Mouse (Mus musculus) embryo, embryonic 11 days (tissue): ENCODE data around the gene Slc9a9.
A peak's percentile ranks its signal among the peaks of the same experiment; 100 is the strongest.

Source experiments
- DNase-seq: peaks from one replicate; pipeline ENCODE4 v3.0.0-alpha.2; 2015

Gene Slc9a9

DNA sequence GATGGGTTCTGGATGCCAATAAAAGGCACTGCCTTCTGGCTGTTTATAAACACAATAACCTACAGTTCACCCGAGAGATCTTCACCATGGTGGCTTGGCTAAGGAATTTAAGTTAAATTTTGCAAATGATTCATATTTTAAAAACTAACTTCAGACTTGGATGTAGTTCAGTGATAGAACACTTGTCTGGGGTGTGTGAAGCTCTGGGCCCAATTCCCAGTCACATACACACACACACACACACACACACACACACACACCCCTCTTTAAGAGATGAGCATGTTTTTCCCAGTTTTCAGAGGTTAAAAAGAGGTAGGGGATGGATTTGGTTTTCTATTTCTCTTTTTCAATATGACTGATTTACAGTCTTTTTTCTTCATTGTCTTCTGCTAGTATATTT is 15.9 kb downstream of the Slc9a9 start:
- DNase-seq, result no peak

DNA sequence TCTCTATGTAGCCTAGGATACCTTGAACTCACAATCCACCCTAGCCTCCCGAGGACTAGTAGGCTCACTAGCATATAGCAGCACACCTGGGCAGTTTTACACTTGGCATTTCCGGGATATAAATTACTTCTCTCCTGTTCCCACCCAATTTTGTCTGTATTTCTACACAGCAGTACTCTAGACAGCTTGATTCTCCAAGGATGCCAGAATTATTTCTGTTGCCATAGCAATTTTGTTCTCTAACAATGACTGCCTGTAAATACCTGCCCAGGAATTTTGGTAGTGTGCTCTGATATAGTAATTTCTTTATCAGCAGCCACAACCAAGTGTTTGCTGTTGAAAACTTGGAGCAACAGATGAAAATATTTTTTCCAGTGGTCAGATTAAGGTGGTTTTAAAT is 16.7 kb downstream of the Slc9a9 start:
- no peak for DNase-seq

DNA sequence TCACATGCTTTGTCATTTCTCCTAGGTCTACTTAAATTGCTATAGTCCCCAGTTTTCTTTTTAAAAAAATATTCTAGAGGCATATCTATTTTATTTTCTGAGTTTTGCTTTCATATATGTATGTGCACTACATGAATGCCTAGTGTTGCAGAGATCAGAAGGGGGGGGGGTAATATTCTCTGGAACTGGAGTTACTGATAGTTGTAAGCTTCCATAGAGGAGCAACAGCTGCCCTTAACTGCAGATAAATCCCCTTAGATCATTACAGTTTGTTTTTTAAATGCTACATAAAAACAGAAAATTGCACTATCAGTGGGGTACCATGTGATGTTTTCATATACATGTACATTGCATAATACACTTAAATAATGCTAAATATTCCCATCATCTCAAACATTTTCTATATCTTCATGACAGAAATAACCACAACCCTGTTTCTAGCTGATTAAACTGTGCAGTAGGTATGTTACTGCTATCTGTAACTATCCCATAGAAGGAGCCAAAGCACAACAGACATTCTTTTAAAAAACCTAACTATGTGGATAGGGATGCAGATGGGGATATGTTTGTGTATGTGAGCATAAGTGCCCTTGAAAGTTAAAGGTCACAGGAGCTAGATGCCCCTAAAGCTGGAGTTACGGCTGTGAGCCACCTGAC is 17.6 kb downstream of the Slc9a9 start:
- no peak for DNase-seq

DNA sequence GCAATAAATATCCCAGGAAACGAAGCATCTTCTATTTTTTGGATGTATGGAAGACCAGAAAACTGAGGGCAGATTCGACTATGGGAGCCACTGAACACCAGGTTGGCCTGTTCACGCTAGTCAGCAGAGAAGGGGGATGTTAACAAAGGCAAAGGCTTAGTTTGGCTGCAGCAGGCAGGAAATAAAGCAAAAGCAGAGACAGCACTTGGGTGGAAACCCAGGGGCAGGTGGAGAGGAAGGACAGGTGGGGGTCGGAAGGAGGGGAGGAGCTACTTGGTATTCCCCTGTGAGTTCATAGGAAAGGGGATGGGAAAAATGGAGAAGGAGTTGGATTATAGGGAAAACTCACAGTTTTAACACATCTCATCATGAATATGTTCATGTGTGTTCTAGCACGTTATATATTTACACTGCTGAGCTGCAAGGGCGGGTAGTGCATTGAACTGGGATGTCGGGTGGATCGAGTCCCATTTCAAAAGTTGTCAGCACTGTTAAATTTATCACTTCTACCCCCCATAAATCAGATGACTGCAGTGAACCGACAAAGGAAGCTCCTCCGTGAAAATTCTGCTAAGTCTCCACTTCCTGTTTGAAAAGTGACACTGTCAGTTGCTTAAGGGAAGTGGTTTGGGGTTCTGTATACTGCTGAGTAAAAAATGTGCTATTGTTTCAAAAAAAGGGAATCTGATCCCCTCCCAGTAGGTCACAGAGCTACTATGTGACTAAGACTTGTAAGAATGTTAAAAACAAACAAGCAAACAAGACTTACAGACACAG is 21.8 kb downstream of the Slc9a9 start:
- DNase-seq, result peak; percentile 24

DNA sequence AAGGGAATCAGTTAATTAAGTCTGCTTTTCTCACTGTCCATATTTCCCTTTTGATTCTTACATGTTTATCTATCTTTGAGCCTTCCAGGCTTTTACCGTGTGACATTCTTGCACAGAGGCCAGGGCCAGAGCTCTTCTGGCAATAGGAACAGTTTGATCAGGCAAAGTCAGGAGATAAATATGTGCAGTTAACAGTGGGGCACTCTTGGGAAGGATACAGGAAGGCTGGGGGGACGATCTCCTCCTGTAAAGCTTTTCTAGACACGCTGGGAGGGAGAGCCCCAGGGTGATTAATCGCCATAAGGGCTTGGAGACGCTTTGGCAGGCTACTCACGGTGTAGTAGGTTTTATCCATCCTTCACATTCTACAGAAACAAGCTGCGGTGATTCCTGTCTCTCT is 22.4 kb downstream of the Slc9a9 start:
- peak; percentile 17 for DNase-seq

DNA sequence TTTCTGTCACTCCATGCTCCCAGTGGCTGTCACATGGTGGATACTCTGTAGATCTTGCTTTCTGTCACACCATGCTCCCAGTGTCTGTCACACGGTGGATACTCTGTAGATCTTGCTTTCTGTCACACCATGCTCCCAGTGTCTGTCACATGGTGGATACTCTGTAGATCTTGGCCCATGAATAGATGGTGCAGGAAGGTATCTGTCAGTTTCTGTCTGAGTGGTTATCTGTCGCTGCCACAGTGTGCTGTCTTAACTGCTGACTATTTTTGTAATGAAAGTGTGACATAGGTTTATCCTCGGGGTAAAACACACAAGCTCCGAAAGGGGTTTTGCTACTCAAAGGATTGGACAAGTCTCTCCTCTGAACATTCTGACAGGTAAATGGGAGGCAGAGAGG is 24.5 kb downstream of the Slc9a9 start:
- no peak for DNase-seq

DNA sequence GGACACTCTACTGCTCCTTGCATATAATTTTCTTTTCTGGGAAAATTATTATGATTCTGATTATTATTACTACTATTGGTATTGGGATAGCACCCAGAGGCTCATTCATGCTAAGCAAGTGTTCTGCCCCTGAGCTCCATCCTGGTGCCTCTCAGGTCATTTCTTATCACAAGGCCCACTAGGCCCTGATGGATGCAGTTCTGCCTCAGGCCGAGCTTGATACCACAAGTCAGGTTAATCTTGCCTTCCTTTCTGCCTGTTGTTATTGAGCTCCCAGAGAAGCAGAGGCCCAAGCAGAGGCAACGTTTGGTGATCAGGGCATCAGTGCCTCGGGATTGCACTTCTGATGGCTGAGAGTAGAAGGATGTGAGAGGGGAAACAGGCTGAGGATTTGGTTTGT is 25.3 kb downstream of the Slc9a9 start:
- DNase-seq, result no peak

DNA sequence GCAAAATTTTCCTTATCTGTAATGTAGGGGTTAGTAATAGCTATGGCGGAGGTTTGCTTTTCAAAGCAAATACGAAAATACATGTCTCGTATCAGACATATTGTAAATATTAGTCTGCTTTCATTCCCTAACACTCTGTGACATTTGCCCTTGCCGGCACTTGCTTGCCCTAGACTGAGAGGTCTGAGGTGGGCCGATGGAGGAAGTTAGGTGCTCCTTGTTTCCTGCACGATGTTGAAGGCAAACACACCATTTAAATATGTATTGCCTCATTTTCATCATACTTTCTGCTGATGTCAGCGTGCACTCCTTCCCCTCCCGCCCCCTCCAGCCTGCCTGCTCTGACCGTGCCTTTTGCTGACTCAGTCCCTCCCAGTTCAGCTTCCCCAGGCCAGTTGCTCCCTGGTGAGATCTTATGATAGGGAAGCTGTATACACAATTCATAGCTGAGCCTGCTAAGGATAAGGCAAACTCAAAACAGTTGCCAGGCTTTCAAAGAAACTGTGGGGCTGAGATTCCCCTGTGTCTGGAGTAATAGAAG is 26.9 kb downstream of the Slc9a9 start:
- DNase-seq, result no peak

DNA sequence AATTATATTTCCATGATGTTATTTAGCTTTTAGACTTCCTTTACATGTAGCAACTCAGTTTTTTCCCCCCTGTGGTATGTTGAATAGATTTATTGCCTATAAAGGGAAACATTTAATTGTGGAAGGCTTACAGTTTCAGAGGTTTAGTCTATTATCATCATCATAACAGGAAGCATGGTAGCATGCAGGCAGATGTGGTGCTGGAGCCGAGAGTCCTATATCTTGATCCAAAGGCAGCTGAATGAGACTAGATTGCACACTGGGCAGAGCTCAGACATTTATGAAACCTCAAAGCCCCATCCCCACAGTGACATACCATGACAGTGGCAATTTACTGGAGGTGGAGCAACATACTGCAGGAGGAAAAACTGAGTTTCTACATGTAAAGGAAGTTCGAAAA is 28.5 kb downstream of the Slc9a9 start:
- no peak for DNase-seq

DNA sequence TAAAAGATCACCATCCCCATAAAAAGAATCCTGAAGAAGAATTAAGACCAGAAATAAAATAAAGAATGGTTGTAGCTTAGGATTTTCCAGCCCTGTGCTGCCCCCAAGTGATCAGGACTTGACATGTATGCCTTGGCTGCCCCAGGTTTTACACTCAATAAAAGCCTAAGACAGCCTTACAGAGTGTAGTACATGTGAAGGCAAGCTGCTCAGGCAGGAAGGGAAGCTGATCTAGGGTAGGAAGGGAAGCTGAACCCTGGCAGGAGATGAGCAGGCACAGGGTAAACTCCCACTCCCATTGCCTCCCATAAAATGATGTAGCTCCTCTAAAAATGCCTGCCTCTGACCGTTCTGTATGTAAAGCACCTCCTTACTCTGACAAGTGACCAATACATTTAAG is 30.8 kb downstream of the Slc9a9 start:
- DNase-seq, result peak; percentile 61

DNA sequence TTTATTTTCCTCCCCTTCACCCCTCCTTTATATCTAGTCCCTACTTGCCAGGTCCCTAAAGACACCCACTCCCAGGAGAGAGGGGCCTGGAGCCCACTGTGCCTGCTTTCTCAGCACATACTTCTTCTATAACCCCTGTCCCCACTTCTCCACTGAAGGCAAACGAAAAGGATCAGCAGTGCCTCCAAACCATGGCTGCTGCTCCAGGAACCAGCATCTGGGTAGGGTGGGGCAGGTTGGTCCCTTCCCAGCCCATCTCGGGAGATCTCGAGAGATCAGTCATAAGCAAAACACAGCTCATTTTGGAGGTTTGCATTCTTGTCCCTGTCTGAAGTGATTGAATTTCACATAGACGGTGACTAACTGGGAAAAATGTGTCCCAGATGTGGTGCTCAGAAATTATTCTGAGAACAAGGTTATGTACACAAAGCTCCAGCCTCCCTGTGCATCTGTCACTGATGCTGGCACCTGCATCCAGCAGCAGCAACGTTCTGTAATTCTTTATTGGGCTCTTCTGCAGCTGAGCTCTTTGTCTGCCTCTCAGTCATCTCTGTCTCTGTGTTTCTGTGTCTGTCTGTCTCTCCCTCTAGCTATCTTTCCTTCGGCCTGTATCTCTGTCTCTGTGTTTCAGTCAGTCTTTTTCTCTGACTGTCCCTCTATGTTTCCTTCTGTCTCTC is 31.6 kb downstream of the Slc9a9 start:
- DNase-seq, result peak; percentile 48

DNA sequence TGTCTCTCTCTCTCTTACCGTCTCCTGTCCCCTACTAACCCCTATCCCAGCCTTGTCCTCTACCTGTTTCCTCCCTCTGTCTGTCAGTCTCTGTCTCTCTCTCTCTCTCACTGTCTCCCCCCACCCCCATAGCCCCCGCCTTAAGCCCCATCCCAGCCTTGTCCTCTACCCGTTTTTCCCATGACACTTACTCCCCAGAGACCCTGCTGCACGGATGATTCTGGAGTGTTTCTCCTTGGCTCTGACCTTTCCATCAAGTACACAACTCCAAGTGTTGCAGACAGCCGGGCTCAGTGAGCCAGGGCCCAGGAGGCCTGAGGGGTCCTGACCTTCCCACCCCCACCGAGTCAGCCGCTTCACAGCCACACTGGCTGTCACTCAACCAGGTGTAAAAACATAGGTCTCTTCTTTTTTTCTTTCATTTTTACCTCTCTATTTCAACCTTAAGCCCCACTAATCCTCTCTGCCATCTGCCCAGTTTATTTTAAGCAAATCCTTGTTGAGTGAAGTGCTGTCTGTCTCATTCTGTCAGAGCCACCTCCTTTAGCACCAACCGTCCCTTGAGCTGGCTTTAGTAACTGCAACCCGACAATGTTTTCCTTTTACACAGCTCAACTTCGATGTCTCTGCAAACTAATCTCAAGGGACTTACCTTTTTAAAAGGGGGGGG is 32.4 kb downstream of the Slc9a9 start:
- DNase-seq, result peak; percentile 14

DNA sequence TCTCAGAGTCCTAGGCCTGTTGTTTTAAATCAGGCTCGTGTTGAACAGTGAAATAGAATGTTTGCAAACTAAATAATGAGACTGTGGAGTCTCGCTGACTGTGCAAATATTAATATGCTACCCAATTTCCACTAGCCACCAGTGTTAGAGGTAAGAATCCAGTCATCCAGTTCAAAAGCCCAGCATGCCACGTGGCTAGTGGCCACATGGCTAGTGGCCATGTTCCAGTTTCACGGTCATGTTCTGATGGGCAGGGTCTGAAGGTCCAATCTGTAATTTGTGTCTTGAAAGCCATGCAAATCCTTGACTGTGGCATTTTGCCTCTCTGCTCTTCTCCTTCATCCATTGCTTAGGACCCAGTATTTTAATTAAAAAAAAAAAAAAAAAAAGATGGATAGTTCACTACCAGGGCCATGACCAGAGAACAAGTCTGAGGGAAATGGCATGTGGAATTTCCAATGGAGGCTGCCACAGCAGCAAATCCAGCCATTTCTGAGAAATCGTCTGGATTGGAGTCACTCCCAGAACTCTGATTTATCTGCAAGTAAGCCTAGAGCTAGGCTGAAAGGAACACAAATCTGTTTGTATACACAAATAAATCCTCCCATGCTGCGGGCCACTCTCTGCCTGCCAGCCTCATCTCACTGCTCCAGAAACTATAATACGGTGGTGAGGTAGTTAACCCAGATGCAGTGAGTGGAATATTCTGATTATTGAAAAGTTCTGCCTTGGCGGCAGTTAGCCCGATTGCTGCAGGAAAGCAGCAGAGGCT is 35.5 kb downstream of the Slc9a9 start:
- no peak for DNase-seq

DNA sequence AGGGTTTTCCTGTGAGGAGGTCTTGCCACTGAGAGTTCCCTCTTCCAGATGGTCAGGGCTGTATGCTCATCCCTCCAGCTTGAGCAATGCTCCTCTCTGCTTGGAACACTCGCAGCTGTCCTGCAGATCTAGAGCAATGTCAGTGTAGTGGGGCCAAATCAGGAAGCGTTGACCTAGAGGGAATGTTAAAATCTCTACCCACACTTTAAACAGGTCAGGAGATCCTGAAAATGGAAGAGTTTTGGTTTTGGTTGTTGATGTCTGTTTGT is 36.0 kb downstream of the Slc9a9 start:
- DNase-seq, result no peak

DNA sequence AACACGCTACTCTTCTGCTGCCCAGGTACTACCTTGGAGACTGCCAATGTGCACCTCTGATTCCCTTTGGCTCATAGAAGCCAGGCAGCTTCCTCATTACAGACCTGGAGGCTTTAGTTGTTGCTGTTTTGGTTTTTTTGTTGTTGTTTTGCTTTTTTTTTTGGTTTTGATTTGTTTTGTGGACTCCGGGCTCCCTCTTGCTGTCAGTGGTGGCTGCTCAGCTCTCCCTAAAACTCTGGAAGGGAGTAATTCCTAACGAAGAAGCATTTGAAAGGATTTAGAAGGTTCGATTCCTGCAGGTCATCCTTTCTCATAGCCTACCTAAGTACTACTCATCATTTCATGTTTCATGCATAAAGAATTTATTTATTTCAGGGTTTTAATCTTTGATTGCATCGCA is 42.4 kb downstream of the Slc9a9 start:
- DNase-seq, result no peak

DNA sequence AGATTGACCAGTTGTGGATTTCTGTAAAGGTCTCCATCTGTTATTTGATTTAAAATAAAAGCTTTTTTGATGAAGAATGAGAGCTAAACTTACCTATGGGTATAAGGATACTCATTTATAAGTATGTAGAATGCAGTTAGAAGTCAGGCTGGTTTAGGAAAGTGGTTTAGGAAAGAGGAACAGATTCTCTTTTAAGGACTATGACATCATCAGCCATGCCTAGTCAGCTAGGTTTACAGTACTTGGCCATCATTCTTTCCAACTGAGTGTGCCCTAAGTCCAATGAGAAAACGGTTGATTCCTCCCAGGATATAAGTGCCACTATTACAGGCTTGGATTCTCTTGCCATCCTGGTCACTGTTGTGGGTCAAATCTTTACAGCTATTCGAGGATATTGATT is 47.0 kb downstream of the Slc9a9 start:
- DNase-seq, result no peak

DNA sequence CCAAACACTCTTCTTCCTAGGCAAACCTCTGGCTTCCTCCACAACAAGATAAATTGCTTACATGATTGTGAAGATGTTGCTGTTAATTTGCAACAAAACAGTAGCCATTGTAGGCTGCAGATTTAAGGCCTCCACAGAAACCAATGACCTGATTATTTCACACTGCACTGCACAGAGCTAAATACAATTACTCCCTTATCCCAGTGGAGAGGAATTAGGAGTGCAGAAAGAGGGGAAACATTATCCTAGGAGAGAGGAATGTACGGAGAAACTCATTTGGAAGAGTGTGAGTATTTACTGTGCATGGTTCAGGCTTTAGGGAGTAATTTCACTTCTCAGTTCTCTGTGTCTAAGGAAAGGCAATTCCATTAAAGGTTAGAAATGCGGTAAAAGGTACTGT is 53.9 kb downstream of the Slc9a9 start:
- DNase-seq, result no peak

DNA sequence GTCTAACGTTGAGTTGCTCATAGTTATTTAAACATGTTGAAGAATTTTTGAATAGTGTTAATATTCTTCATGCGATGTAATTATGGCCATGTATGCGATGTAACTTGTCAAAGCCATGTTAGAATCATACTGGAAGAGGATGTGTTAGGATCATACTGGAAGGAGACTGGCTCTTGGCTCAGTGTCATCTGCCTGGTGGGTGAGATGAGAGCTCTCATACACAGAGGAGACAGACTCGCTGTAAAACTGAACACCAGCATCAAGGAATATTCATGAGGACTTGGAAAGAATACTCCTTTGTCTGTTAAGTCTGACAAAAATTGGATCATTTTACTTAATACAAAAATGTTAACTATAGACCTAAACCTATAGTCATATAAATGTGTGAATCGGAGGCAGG is 55.4 kb downstream of the Slc9a9 start:
- no peak for DNase-seq

DNA sequence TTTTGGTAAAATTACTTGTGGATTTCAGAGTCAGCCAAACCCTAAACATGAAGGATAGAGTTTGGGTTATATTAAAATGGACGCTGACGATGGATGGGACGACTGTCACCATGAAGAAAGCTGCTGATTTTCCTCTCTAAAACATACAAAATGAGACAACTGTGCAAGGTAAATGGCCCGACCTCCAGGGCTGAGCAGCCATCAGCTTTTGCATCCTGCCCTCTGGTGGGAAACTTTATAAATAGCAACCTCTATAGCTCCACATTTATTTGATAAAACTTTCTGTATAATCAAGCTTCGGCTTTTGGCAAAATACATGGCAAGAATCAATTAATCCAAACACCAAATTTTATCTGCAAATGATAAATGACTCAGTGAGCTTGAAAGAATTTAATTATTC is 57.7 kb downstream of the Slc9a9 start:
- DNase-seq, result peak; percentile 64

DNA sequence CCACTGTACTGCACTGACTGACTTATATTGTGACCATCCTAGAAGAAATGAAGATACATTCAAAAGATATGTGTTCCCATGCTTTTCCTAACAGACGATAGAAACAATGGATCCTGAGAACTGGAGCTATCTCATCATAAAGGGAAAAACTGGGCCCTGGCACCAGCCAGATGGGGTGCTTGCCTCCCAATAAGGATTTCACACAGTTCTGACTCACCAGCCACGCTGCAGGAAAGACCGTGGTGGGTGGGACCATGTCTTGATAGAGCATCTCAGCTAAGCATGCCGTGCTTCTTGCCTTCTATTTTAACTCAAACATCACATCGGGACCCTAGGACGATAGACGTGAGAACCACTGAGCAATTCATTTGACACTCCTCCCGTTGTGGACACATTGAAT is 60.7 kb downstream of the Slc9a9 start:
- no peak for DNase-seq

DNA sequence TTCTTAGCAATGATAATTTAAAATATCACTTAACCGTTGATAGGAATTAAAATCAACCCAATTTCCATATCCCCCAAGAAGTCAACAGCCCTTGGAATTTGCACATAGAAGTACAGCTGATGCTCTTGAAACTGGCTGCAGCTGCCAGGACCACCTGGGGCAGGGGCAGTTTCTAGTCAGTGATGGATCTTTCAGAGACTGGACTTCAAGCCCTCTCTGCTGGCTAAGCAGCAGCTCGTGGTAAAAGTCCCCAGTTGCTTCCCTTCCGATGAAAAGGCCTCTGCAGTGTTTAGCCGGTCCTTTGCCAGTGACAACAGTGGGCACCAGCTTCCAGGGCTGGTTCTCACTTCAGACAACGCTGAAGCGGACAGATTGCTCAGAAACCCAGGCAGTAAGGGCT is 62.4 kb downstream of the Slc9a9 start:
- no peak for DNase-seq

DNA sequence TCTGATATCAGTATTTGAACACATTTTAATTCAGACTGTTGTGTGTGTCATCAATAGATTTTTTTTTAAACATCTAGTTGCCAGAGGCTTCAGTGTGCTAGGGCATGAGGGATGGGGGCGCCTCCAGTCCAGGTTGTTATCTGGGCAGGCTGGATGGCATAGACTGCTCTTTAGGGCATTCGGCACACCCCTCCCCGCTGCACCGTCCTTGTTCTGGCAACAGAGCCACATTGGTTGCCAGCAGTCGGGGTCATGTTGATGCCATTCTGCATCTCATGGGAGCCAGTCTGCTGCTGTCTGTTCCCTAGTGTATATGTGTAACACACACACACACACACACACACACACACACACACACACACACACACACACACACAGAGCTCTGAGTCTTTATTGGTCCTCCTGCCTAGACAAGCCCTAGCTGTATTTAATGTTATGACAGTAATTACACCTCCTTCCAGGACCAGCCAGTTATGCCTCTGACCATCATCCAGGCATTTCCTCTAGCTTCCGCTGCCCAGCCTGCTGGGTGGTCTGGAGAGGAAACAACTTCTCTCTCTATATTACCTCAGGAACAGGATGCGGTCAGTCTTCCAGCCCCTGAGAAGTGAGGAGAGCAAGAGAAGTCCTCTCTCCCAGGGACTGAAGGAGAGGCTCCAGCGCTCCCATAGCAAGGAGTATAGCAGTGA is 63.0 kb downstream of the Slc9a9 start:
- DNase-seq, result peak; percentile 35
